Mouse (Mus musculus) heart, postnatal 14 days (tissue): ENCODE measurements at regions not wholly inside any gene's neighbourhood (a gene's known extent, or its start where the extent isn't known, plus 50 kb on each side); places are given as distances from the start of the nearest gene placed in this dataset.
"Not testable (repeated sequence)": the region's sequence is repeated elsewhere in the genome, so short reads cannot be mapped to it uniquely, and the experiment has no call there.

Experiments
- DNase-seq, 2 experiments: peaks; one replicate each; pipeline ENCODE4 v3.0.0; 2021 to 2022
- intact Hi-C: fragments of 180-260 bp; cut with DNase I; formaldehyde crosslinking; loops from one replicate; pipeline ENCODE4 v1.15.1; 2025

DNA sequence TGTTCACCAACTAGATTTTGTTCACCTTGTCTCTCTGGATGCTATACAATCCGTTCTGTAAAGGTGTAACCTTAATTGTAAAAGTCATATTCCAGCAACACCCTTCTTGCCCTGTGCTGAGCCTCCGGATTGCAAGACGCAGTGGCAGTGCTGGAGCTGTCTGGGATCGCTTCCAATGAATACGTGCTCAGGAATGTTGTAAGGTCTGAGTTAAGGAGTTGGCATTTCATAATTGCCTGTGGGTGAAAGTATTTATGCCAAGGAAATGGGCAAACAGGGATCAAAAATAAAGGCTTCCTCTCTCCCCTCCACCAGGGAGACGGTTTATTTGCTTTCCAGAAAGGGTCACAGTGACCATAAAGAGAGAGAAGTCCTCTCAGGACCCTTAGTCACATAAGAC lies 93.3 kb downstream of the Apob start:
- intact Hi-C loops, result no loop called here

DNA sequence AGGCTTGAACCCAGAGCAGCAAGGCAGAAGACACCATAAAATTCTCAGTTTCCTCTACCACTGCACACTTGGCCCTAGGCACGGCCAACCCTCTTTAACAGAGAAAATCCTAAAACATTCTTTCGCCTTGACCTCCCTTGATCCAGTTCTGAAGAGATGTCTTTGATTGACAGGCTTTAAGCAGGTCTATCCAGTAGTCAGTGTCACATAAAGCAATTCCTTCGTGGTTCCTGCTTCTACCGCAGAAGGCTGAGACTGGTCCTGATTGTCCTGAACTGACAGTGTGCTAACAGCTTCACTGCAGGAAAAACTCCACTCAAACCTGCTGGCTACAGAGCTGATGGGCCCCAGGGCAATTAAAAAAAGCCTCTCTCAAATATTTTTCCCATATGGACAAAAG lies 93.8 kb downstream of the Apob start:
- no peak for DNase-seq
- intact Hi-C loops, result no loop called here

More for the DNA sequence above, 93.3 kb downstream of the Apob start:
- DNase-seq, result no peak

DNA sequence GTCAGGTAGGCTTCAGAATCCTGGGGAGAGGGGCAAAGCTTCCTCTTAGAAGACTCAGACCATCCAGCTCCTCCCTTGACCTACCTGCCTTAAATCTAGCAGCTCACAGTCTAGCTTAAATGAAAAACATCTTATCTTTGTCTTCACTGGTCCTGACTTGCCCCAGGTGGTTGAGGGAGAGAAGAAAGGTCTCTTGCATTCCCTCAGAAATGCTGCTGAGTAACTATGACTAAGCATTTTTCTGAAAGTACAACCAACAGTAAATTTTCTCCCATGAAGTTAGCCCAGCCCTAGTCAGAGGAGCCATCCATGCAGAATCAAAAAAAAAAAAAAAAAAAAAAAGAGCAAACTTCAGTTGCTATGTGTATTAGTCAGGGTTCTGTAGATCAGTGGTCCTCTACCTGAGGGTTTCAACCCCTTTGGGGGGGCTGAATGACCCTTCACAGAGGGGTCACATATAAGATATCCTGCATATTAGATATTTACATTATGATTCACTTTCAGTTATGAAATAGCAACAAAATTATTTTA lies 98.6 kb downstream of the Apob start:
- intact Hi-C loops, result no loop called here
- no peak for DNase-seq

DNA sequence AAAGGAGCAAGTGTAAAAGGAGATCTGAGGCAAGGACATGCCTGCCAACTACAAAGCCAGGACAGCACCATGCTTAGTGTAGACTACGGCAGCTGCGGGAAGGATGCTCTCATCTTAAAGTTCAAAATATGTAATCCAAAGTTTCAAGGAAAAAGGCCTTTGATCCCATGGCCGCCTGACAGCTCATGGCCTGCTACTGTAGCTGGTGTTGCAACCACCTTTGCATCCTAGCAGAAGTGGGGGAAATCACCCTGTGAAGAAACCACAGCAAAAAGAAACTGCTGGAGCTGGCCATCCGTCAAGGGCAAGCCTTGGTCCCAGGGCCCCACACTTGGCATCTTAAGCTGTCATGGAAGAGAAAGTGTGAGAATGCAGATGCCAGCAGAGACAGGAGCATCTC lies 99.9 kb downstream of the Apob start:
- no peak for DNase-seq

DNA sequence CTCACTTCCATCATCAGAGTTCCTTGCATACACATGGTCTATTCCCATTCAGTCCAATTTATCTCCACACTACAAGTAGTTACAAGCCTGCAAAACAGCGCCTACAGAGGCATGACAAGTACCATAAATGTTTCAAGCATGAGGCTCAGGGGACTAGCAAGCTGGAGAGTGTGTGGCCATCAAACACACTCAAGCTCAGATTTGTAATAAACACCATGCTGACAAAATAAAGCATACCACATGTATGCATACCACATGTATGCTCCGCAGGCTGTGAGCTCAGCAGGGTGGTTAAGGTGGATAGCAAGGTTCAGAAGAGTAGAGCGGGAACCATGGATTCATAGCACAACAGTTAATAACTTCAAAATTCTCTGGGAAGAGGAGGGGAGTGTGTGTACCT lies 100.6 kb downstream of the Apob start:
- intact Hi-C loops, result no loop called here
- DNase-seq, result no peak

More for the DNA sequence above, 99.9 kb downstream of the Apob start:
- intact Hi-C loops, result no loop called here

DNA sequence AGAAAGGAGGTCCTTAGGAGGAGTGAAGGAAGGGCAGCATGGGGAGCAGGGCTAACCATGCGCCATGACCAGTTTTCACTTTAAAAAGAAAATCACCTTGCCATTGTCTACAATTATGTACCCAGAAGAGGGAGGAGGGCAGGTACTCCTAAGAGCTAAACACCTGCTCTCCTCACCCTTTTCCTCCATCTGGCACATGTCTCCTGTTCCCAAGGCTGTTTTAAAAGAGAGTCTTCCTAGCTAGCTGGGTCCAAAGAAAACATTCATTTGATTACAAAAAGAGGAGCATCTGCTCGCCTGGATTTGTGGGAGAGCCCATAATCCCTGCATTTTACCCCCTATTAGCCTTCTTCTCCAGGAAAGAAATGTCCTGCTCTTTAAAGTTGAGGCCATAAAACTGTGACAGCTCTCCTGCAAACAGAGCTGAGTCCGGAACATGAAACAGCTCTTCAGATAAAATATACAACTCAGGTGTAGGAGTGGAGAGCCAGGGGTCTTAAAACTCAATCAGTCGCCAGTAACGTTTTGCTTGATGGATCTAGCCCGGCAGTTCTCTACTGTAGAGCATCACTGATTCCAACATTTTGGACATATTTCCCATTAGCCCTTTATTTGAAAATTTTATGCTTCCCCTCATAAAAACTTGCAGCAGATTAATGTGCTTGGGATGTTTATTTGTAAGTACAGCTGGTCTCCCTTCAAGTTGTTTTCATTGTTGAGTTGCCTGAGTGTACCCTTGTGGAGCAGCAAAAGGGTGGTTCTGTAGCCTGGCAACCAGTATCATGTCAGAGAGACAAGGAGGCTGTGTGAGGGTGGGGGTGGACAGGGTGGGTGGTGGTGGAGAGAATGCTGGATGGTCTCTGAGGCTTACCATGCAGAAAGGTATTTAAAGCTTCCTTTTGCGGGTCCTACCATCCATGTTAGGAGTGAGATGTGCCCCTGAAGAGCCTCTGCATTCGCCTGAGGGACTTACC lies 105.5 kb downstream of the Apob start:
- intact Hi-C loops, result no loop called here
- DNase-seq, result no peak

DNA sequence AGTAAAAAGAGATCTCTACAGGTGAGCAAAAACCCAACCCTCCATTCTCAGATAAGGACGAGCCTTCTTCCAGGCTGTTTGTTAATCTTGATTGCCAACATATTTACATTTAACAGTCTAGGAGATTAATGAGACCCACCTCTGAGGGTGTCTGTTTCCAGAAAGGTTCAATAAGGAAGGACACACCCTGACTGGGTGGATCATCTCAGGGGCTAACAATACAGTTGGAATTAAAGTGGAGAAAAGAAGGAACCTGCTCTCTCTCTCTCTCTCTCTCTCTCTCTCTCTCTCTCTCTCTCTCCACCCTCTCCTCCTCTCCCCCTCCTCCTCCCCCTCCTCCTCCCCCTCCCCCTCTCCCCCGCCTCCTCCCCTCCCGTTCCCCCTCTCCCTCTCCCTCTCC lies 110.5 kb downstream of the Apob start:
- intact Hi-C loops, result no loop called here
- no peak for DNase-seq

DNA sequence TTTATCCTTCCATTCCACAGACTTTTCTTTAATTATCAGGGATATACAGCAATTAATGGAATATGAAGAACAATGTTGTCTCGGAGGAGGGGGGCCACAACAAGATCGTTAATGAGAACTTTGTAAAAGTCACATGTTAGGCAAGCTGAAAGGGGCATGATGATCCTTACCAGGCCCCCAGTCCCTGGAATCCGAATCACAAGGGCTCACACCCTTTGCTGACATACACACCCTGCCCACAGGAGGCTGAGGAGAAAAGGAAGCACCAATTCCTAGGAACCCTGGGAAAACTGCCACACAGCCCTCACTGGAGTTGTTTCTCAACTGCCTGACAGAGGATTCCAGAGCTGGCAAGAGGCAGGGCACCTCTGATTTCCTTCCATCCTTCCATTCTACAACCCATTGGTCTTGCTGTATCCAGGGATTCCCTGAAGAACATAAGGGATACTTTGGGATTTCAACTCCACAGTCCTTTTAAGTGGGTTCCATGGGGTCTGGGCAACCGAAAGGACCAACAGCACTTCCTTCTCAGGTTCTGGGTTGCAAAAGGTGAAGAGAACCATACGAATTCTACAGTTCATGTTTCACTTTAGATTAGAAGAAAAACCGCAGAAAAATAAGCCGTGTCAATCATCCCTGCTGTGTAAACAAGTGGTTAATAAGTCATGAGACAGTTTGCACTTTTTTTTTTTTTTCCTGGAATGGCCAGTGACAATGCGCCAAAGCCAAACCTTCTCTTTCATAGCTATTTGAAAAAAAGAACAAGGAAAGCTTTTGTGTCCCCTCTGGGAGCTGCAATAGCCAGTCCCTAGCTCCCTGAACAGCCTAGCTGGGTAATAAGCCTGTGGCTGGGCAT lies 112.2 kb downstream of the Apob start:
- intact Hi-C loops, result no loop called here
- no peak for DNase-seq

DNA sequence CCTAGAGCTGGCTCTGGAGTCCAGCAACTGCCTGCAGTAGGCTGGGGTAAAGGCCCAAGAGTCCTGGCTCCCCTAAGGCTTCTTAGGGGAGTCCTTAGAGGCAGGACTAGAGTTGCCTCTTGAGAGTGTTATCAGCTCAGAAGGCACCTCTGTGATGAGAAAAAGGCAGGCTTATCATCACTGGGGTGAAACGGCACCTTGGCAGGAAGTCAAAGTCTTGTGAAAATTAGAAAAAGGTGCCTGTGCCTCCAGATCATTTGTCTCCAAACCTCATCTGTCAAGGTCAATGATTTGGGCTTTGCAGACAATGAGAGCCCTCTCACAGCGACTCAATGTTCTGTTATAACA lies 112.8 kb downstream of the Apob start:
- intact Hi-C loops, result no loop called here

DNA sequence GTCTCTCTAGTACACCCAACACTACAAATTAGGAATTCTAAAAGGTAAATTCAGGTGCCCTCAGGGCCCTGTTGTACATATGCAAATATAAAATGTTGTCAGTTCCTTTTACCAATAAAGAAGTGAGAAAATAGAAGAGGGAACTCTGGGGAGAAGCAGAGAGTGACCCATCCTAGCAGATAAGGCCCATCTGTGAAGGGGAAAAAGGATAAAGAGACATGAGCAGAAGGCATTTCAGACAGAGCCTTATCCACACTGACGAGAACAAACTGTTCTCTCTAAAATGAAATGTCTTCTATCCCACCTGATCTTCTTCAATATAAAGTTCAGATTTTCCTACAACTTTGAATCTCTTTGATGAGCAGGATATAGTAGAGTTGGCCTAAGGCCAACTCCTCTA lies 114.5 kb upstream of the Ldah start:
- intact Hi-C loops, result no loop called here
- DNase-seq, result no peak

More for the DNA sequence above, 112.8 kb downstream of the Apob start:
- no peak for DNase-seq

DNA sequence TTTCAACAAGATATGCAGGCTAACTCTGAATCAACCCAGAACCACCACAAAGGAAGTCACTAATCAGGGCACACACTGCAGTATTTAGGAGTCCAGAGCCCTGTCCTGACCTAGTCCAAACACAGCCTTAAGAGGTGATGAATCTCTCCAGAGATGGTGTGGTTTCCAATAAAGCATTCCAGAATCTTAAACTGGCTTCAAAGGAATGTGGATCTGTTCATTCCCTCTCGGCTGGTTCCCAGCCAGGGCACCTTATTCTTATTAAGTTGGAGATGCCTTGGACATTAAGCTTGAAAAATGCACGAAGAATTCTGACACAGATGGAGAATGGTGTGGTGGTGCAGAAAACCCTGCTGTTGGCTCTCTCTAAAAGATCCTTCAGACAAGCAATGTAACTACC lies 112.0 kb upstream of the Ldah start:
- intact Hi-C loops, result no loop called here
- DNase-seq, result no peak

DNA sequence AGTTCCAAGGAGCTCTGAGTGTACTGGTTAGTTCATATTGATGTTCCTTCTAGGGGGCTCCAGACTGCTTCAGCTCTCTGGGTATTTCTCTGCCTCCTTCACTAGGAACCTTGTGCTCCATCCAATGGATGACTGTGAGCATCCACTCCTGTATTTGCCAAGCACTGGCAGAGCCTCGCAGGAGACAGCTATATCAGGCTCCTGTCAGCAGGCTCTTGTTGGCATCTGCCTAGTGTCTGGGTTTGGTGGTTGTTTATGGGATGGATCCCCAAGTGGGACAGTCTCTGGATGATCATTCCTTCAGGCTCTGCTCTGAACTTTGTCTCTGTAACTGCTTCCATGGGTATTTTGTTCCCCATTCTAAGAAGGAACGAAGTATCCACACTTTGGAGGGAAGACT lies 109.5 kb upstream of the Ldah start:
- intact Hi-C loops, DNase-seq: not testable (repeated sequence)

DNA sequence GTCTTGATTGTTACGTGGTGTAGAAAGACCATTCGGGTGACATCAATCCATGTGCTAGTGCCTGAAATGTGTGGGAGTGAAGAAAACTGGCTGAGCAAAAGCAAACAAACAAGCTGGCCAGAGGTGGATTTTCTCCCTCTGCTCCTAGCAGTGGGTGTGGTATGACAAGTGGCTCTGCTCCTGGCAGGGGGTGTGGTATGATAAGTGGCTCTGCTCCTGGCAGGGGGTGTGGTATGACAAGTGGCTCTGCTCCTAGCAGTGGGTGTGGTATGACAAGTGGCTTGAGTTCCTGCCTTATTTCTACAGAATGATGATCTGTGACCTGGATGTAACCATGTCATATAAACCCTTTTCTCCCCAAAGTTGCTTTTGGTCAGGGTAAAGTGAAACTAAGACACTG lies 108.8 kb upstream of the Ldah start:
- peak; percentile 6 to 28 for DNase-seq
- intact Hi-C loops, result no loop called here

DNA sequence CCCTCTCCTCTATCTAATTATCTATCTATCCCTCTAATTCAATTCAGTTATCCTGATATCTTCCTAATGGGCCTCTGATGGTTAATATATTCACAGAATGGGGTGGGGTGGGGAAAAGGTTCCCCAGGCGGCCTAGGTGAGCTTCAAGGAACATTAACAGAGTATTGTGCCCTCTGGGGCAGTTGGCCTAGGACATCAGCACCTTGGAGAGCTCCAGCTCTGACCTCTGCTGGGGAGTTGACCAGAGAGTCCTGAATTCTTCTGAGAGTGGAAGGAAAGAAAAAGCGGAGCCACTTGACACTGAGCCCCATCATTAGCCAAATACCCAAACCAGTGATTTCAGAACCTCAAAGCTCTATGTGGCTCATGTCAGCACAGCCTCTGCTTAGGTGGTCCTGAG lies 108.1 kb upstream of the Ldah start:
- intact Hi-C loops, result no loop called here
- DNase-seq, result peak; percentile 42 to 70

DNA sequence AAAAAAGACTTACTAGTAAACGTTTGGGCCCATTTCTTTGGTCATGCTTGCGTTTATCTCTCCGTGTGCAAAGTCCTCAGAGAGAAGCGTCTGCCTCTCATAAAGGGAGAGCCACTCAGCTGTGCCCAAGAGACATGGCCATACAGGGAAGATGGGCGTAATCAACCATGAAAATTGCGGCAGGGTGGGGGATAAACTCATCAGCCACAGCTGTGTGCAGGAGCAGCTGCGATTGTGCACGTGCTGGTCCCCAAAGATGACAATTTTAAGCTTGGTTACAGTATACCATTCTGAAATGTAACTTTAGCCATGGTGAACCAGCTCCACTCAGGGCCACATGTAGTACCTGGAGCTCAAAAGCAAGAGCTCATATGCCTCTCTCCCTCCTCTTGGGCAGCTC lies 106.1 kb upstream of the Ldah start:
- no peak for DNase-seq
- intact Hi-C loops, result no loop called here

DNA sequence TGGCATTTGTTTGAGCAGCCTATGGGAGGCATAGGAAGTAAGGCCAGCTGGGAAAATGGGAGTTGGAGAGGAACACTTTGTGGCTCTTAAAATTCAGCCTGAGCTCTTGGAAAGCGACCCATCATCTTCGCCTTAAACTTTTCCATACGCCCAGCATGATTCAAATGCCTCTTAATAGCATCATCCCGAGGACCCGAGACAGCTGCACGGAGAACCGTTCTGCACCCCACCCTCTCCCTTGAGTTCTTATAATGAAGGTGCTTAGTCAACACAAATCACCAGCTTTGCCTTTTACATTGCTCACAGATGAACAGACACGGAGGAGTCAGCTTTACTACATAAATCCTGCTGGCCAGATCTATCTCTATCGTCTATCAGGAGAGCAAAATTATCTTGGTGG lies 104.6 kb upstream of the Ldah start:
- intact Hi-C loops, result no loop called here
- no peak for DNase-seq

DNA sequence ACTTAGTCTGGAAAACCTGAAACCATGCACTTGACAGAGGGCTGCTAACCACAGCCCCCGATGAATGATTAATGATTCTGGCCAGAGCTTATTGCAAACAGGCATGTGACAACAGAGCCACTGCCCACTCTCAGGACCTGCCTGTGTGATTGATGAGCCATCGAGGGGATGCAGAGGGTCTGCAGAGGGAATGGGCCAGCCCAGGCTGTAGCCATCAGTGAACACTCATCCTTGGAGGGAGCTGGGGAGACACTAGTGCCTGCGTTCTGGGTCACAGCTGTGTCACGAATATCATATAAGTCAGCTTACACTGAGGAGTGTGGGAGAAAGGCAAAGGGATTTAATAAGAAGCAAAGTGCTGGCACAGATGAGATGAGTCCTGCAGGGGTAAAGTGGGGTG lies 100.8 kb upstream of the Ldah start:
- no peak for DNase-seq
- intact Hi-C loops, result no loop called here

DNA sequence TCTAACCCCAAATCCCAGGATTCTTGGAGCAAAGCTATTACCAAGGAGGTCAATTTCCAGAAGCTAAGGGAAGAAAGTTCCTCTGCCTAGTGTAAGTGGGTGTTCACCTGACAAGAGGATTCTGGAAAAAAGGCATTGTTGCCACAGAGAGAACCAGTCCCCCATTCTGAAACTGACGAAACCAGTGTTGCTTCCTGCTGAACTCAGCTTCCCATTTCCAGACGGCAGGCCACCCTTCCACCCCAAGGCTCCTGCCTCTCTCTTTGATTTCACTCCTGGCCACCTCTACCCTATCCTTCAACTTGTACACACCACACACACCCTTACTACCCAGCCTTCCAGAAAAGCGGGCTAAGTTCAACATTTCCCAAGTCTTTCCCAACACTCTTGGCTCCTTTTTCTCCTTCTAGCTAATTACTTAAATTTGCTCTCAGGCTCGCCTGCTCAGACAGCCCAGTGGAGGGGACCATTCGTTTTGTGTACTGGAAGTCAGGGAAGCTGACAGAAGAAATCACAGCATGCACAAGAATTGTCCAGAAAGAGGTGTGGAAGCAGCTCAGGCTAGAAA lies 98.6 kb upstream of the Ldah start:
- intact Hi-C loops, result no loop called here
- no peak for DNase-seq

DNA sequence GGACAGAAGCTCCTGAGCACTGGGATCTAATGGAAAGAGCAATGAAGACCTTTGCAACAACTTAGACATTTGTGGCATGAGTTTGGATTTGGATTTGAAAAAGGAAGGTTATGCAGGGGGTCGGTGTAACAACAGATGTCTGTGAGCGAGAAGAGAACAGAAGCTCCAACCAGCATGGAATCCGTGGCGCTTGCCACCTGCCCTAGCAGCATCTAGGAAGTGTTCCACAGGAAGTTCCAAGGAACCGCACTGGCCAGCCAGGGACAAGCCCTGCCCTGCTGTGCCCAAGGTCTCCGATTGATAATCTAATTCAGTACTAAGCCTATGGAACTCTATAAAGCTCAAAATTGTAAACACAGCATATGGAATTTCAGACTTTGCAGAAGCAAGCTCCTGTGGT lies 98.0 kb upstream of the Ldah start:
- no peak for DNase-seq
- intact Hi-C loops, result no loop called here

DNA sequence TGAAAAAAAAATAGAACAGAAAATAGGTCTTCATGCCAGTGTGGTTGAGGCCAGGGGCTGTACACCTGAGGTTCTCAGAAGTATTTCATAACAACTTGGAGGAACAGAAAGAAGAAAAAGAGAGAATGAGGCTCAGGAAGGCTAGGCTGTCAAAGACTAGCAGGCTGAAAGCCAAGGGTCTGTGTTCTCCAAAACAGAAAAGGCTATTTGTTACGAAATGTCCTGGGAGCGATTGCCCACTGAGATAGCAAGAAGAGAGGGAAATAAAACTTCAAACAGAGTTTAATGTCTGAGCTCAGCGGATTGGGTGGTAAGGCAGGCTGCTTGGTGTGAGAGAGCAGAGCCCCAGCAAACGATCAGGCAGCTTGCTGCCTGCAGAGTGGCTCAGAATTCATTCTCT lies 97.6 kb upstream of the Ldah start:
- DNase-seq, result no peak
- intact Hi-C loops, result no loop called here

DNA sequence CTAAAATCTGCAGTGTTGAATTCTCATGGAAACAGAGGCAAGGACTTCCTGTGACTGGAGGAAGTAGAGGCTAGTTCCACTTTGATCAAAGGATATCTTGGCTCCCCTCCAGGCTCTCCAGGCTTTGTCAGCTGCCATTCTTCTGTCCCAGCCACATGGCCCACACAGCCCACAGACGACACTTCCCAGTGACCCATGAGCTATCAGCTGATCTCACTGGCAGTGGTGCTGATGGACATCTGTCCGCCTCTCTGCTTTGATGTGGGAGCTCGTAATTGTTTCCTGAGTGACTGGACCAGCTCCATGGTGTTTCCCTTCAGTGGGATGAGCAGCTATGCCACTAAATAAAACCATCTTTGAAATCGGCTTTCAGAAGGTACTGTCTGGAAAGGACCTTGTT lies 96.4 kb upstream of the Ldah start:
- intact Hi-C loops, result no loop called here

More for the DNA sequence above, 96.4 kb upstream of the Ldah start:
- DNase-seq, result no peak
